Mouse (Mus musculus) testis, adult 2 months (tissue): ENCODE results near the gene 9430015G10Rik.

ENCODE experiments used
- CTCF ChIP-seq: fragments of 200-500 bp; IDR thresholded peaks from 2 replicates; pipeline ENCODE4 v1.5.1; 2012; ENCODE audit warnings: low read depth, mild to moderate bottlenecking, inconsistent platforms, low read length, moderate library complexity; ENCODE audit not compliant: control insufficient read depth, insufficient read depth, insufficient replicate concordance
- POLR2A ChIP-seq: fragments of 200-500 bp; IDR thresholded peaks from 2 replicates; pipeline ENCODE4 v1.6.1; 2012; ENCODE audit warnings: low read depth, mild to moderate bottlenecking, inconsistent platforms, low read length, moderate library complexity; ENCODE audit not compliant: control insufficient read depth

- TF ChIP-seq POLR2A (no peak), CTCF (no peak)
Observed at GRCm38 (mm10) chr4:156130940-156131339, 21.2 kb downstream of the 9430015G10Rik start.
